Mouse (Mus musculus): ENCODE results near the gene Rhoh. TPM values are rescaled to one million over a fixed set of nuclear protein-coding genes. Genes with fewer than 3 reads are reported as not detected.

Rhoh gene
- polyA plus RNA-seq, 1 experiment from 2014 or later: 0.09 TPM

- H3K36me3 ChIP-seq (ENCODE audit: control insufficient read depth, insufficient read depth, low read length): no peaks in the 10 kb centered on the region; the same call in 1 of the 2 replicates
- H3K4me1 ChIP-seq (replicated peaks; ENCODE audit: control insufficient read depth, insufficient read depth, low read length): no peaks in the 10 kb centered on the region
- DNase-seq (ENCODE audit: low spot score) (no peak), ATAC-seq (replicated peaks; ENCODE audit: low FRiP score) (no peak)
- H3K4me3 ChIP-seq (ENCODE audit: low read depth, low read length): no peak overlapping the region
- WGBS: 95% methylated on average over 8 of the region's 8 CpGs
- H3K27me3 ChIP-seq (ENCODE audit: control insufficient read depth, insufficient read depth, low read length): no peaks in the 10 kb centered on the region
- no peak overlapping the region for H3K9ac ChIP-seq (ENCODE audit: low read length)
- H3K9me3 ChIP-seq (ENCODE audit: control insufficient read depth, low read length): no peaks in the 10 kb centered on the region
- no peak overlapping the region for H3K27ac ChIP-seq (ENCODE audit: low read depth, low read length)
- H3K4me2 ChIP-seq (ENCODE audit: low read depth, low read length, severe bottlenecking): no peak overlapping the region
Measured at GRCm38 (mm10) chr5:65833766-65834498, 27.1 kb upstream of the Rhoh start.

DNA sequence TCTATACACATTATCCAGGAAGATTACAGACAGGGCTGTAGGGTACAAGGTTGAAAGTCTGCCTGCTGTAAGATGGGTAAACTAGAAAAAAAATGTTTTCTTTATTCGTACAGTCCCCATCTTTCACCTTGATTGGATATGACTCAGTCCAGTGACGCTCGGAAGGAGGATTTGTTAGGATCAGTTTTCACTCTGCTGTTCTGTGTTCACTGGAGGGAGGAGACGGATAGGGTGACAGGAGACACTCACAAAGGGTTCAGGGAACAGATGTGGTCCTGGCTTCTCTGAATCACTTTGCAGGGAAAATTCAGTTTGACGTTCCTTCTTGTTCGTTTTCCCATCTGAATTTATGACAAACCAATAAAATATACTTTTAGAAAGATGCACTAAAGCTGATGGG, 23.0 kb upstream of the Rhoh start:
- WGBS: 72% methylated on average over 6 of the region's 6 CpGs
- Histone ChIP-seq H3K9me3 (ENCODE audit: control insufficient read depth, low read length) (no peaks in the 10 kb centered on the region), H3K4me3 (ENCODE audit: low read depth, low read length) (no peak overlapping the region), H3K36me3 (ENCODE audit: control insufficient read depth, insufficient read depth, low read length) (no peaks in the 10 kb centered on the region), H3K27me3 (ENCODE audit: control insufficient read depth, insufficient read depth, low read length) (no peaks in the 10 kb centered on the region), H3K4me1 (replicated peaks; ENCODE audit: control insufficient read depth, insufficient read depth, low read length) (no peaks in the 10 kb centered on the region), H3K27ac (ENCODE audit: low read depth, low read length) (no peak overlapping the region), H3K9ac (ENCODE audit: low read length) (no peak overlapping the region), H3K4me2 (ENCODE audit: low read depth, low read length, severe bottlenecking) (no peak overlapping the region)
- ATAC-seq (replicated peaks; ENCODE audit: low FRiP score): no peak
- DNase-seq (ENCODE audit: low spot score): no peak

DNA sequence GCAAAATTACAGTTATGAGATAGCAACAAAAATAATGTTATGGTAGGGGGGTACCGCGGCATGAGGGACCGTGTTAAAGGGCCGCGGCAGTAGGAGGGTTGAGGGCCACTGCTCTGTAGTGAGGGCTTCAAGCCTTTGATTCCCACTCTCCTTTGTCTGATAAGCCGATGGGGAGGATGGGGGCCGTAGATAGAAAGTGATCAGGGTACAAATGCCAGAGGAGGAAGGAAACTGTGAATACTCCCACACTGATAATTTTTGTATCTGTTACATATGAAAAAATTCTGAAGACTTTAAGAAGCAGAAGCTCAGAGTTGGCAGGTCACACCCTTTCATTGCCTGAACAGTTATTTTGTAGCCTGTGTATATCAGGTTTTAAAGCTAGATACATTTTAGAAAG, 18.1 kb upstream of the Rhoh start:
- no peaks in the 10 kb centered on the region for H3K27me3 ChIP-seq (ENCODE audit: control insufficient read depth, insufficient read depth, low read length)
- 94% methylated on average over 7 of the region's 7 CpGs for WGBS
- no peaks in the 10 kb centered on the region for H3K36me3 ChIP-seq (ENCODE audit: control insufficient read depth, insufficient read depth, low read length)

GRCm38 (mm10) chr5:65846534-65846933, 14.5 kb upstream of the Rhoh start:
- ATAC-seq (replicated peaks; ENCODE audit: low FRiP score): no peak
- H3K4me2 ChIP-seq (ENCODE audit: low read depth, low read length, severe bottlenecking): no peak overlapping the region

More for the DNA sequence above, 18.1 kb upstream of the Rhoh start:
- no peaks in the 10 kb centered on the region for H3K9me3 ChIP-seq (ENCODE audit: control insufficient read depth, low read length)
- H3K4me3 ChIP-seq (ENCODE audit: low read depth, low read length): no peak overlapping the region
- no peak for ATAC-seq (replicated peaks; ENCODE audit: low FRiP score)
- no peaks in the 10 kb centered on the region for H3K4me1 ChIP-seq (replicated peaks; ENCODE audit: control insufficient read depth, insufficient read depth, low read length)
- no peak for DNase-seq (ENCODE audit: low spot score)
- no peak overlapping the region for H3K4me2 ChIP-seq (ENCODE audit: low read depth, low read length, severe bottlenecking)
- H3K9ac ChIP-seq (ENCODE audit: low read length): no peak overlapping the region
- no peak overlapping the region for H3K27ac ChIP-seq (ENCODE audit: low read depth, low read length)

GRCm38 (mm10) chr5:65846958-65847357, 14.1 kb upstream of the Rhoh start:
- Histone ChIP-seq H3K9ac (ENCODE audit: low read length) (no peak overlapping the region), H3K27ac (ENCODE audit: low read depth, low read length) (no peak overlapping the region), H3K27me3 (ENCODE audit: control insufficient read depth, insufficient read depth, low read length) (no peaks in the 10 kb centered on the region), H3K4me1 (replicated peaks; ENCODE audit: control insufficient read depth, insufficient read depth, low read length) (no peaks in the 10 kb centered on the region), H3K36me3 (ENCODE audit: control insufficient read depth, insufficient read depth, low read length) (no peaks in the 10 kb centered on the region), H3K9me3 (ENCODE audit: control insufficient read depth, low read length) (no peaks in the 10 kb centered on the region), H3K4me3 (ENCODE audit: low read depth, low read length) (no peak overlapping the region), H3K4me2 (ENCODE audit: low read depth, low read length, severe bottlenecking) (no peak overlapping the region)
- WGBS: 82% methylated on average over 3 of the region's 3 CpGs
- no peak for DNase-seq (ENCODE audit: low spot score)
- ATAC-seq (replicated peaks; ENCODE audit: low FRiP score): no peak

More at GRCm38 (mm10) chr5:65846534-65846933, 14.5 kb upstream of the Rhoh start:
- no peak for DNase-seq (ENCODE audit: low spot score)
- 86% methylated on average over 8 of the region's 8 CpGs for whole genome bisulfite sequencing
- Histone ChIP-seq H3K27me3 (ENCODE audit: control insufficient read depth, insufficient read depth, low read length) (no peaks in the 10 kb centered on the region), H3K4me1 (replicated peaks; ENCODE audit: control insufficient read depth, insufficient read depth, low read length) (no peaks in the 10 kb centered on the region), H3K9ac (ENCODE audit: low read length) (no peak overlapping the region), H3K4me3 (ENCODE audit: low read depth, low read length) (no peak overlapping the region), H3K9me3 (ENCODE audit: control insufficient read depth, low read length) (no peaks in the 10 kb centered on the region), H3K27ac (ENCODE audit: low read depth, low read length) (no peak overlapping the region), H3K36me3 (ENCODE audit: control insufficient read depth, insufficient read depth, low read length) (no peaks in the 10 kb centered on the region)

DNA sequence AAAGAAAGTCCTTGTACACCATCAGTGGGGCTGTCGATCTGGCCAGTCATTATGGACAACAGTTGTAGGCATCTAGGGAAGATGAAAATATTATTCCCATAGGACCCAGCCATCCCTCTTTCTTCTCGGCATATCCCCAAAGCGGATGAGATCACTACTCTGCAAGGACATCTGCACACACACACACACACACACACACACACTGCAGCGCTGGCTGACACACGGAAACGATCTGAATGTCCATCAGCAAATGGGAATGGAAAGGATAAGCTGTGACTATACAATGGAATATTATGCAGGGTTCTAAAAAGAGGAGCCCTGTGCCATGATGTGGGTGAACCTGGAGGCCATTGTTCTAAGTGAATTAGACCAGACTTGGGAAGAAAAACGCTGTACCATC, 13.4 kb upstream of the Rhoh start:
- ATAC-seq (replicated peaks; ENCODE audit: low FRiP score) (no peak), DNase-seq (ENCODE audit: low spot score) (no peak)
- 85% methylated on average over 7 of the region's 7 CpGs for WGBS
- Histone ChIP-seq H3K4me2 (ENCODE audit: low read depth, low read length, severe bottlenecking) (no peak overlapping the region), H3K27ac (ENCODE audit: low read depth, low read length) (no peak overlapping the region), H3K27me3 (ENCODE audit: control insufficient read depth, insufficient read depth, low read length) (no peaks in the 10 kb centered on the region), H3K4me1 (replicated peaks; ENCODE audit: control insufficient read depth, insufficient read depth, low read length) (no peaks in the 10 kb centered on the region), H3K9ac (ENCODE audit: low read length) (no peak overlapping the region), H3K4me3 (ENCODE audit: low read depth, low read length) (no peak overlapping the region), H3K9me3 (ENCODE audit: control insufficient read depth, low read length) (no peaks in the 10 kb centered on the region), H3K36me3 (ENCODE audit: control insufficient read depth, insufficient read depth, low read length) (no peaks in the 10 kb centered on the region)

DNA sequence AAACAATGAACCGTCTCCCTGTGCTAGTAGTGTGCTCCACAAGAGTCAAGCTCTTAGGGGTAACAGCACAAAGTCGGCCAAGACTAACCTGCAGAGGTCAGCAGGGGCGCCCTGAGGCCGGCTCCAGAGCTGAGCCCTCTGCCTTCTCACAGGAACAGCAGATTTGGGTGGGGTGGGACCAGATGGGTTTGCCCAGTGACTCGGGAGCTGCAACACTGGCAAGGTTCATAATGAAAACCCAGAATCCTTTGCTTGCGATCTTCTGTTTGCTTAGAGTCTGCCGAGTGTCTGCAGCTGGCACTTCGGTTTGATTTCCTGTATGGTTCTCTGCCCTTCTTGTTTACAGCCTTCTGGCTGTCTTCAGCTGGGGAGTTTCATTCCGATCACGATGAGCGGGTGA, 10.2 kb upstream of the Rhoh start:
- H3K4me1 ChIP-seq (replicated peaks; ENCODE audit: control insufficient read depth, insufficient read depth, low read length): no peaks in the 10 kb centered on the region
- no peak overlapping the region for H3K27ac ChIP-seq (ENCODE audit: low read depth, low read length)
- WGBS: 76% methylated on average over 11 of the region's 11 CpGs
- H3K9ac ChIP-seq (ENCODE audit: low read length): no peak overlapping the region
- no peak overlapping the region for H3K4me3 ChIP-seq (ENCODE audit: low read depth, low read length)
- H3K4me2 ChIP-seq (ENCODE audit: low read depth, low read length, severe bottlenecking): no peak overlapping the region
- no peaks in the 10 kb centered on the region for H3K9me3 ChIP-seq (ENCODE audit: control insufficient read depth, low read length)
- no peak for DNase-seq (ENCODE audit: low spot score)
- ATAC-seq (replicated peaks; ENCODE audit: low FRiP score): no peak
- H3K27me3 ChIP-seq (ENCODE audit: control insufficient read depth, insufficient read depth, low read length): no peaks in the 10 kb centered on the region
- H3K36me3 ChIP-seq (ENCODE audit: control insufficient read depth, insufficient read depth, low read length): no peaks in the 10 kb centered on the region

DNA sequence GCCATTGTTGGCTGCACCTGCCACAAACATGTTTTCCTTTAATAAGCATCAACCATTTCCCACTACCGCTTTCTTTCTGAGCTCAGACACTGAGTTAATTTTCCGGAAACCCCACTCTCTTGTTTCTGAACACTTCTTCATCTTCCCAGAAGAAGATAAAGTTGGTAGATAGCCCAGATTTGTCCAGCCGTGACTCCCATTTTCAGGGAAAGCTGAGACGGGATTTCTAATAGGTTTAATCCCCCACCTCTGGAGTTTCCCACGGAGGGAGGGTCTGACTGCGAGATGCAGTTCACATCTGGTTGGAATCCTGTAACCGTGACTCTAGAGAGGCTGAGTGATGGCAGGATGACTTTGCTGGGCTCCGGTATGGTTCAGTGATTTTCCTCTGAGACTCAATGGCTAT, 6.2 kb upstream of the Rhoh start:
- Histone ChIP-seq H3K9me3 (ENCODE audit: control insufficient read depth, low read length) (no peaks in the 10 kb centered on the region), H3K36me3 (ENCODE audit: control insufficient read depth, insufficient read depth, low read length) (no peaks in the 10 kb centered on the region), H3K9ac (ENCODE audit: low read length) (no peak overlapping the region), H3K4me1 (replicated peaks; ENCODE audit: control insufficient read depth, insufficient read depth, low read length) (no peaks in the 10 kb centered on the region), H3K27me3 (ENCODE audit: control insufficient read depth, insufficient read depth, low read length) (no peaks in the 10 kb centered on the region), H3K27ac (ENCODE audit: low read depth, low read length) (no peak overlapping the region), H3K4me2 (ENCODE audit: low read depth, low read length, severe bottlenecking) (no peak overlapping the region), H3K4me3 (ENCODE audit: low read depth, low read length) (no peak overlapping the region)
- ATAC-seq (replicated peaks; ENCODE audit: low FRiP score) (no peak), DNase-seq (ENCODE audit: low spot score) (no peak)
- WGBS: 54% methylated on average over 8 of the region's 8 CpGs

DNA sequence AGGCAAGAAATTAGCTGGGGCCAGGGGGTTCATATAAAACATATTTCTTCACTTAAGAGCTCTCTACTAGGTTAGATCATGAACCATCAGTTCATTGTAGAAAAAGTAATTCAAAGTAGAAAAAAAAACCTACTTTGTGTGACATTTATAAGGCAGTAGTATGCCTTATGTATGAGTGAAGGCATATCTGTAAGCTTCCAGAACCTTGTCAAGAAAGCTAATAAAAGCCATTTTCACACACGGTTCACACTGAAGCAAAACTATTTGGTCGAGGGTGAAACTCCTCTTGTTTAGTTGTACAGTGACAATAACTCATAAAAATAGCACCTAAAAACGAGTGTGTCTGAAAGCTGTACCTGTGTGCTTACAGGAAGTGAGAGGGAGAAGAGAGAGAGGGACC, 5.4 kb upstream of the Rhoh start:
- Histone ChIP-seq H3K27ac (ENCODE audit: low read depth, low read length) (no peak overlapping the region), H3K9ac (ENCODE audit: low read length) (no peak overlapping the region), H3K4me3 (ENCODE audit: low read depth, low read length) (no peak overlapping the region), H3K27me3 (ENCODE audit: control insufficient read depth, insufficient read depth, low read length) (no peaks in the 10 kb centered on the region), H3K4me1 (replicated peaks; ENCODE audit: control insufficient read depth, insufficient read depth, low read length) (no peaks in the 10 kb centered on the region), H3K9me3 (ENCODE audit: control insufficient read depth, low read length) (no peaks in the 10 kb centered on the region), H3K36me3 (ENCODE audit: control insufficient read depth, insufficient read depth, low read length) (no peaks in the 10 kb centered on the region), H3K4me2 (ENCODE audit: low read depth, low read length, severe bottlenecking) (no peak overlapping the region)
- ATAC-seq (replicated peaks; ENCODE audit: low FRiP score): no peak
- no peak for DNase-seq (ENCODE audit: low spot score)
- WGBS: 74% methylated on average over 3 of the region's 3 CpGs

Measured in forebrain, embryonic 11.5 days (tissue).